Mouse (Mus musculus): Measurements from ENCODE around the gene Cacna1d. TPM values are rescaled to one million over a fixed set of nuclear protein-coding genes. Genes with fewer than 3 reads are reported as not detected.

Gene Cacna1d
- total RNA-seq, 4 experiments from 2014 or later: 45.2 to 48.8 (median 46.9) TPM

GRCm38 (mm10) chr14:30105551-30105950 is 385.7 kb downstream of the Cacna1d start:
- DNase-seq (ENCODE audit: low spot score in 2 of 2): no peak

- no peak for DNase-seq (ENCODE audit: low spot score in 2 of 2)
Measured at GRCm38 (mm10) chr14:30103946-30104536, 387.2 kb downstream of the Cacna1d start.

GRCm38 (mm10) chr14:30097239-30097638 is 394.0 kb downstream of the Cacna1d start:
- no peak for DNase-seq (ENCODE audit: low spot score in 2 of 2)

GRCm38 (mm10) chr14:30092426-30092825 is 398.8 kb downstream of the Cacna1d start:
- DNase-seq (ENCODE audit: low spot score in 2 of 2): no peak

- DNase-seq (ENCODE audit: low spot score in 2 of 2): no peak
Measured at GRCm38 (mm10) chr14:30092021-30092420, 399.2 kb downstream of the Cacna1d start.

- no peak for DNase-seq (ENCODE audit: low spot score in 2 of 2)
Measured at GRCm38 (mm10) chr14:30079729-30080128, 411.5 kb downstream of the Cacna1d start.

- no peak for DNase-seq (ENCODE audit: low spot score in 2 of 2)
Measured at GRCm38 (mm10) chr14:30078115-30078808, 413.0 kb downstream of the Cacna1d start.

- DNase-seq (ENCODE audit: low spot score in 2 of 2): no peak
Measured at GRCm38 (mm10) chr14:30075268-30075887, 415.9 kb downstream of the Cacna1d start.

GRCm38 (mm10) chr14:30068566-30068965 is 422.7 kb downstream of the Cacna1d start:
- DNase-seq (ENCODE audit: low spot score in 2 of 2): no peak

GRCm38 (mm10) chr14:30066752-30067151 is 424.5 kb downstream of the Cacna1d start:
- no peak for DNase-seq (ENCODE audit: low spot score in 2 of 2)

- DNase-seq (ENCODE audit: low spot score in 2 of 2): no peak
Measured at GRCm38 (mm10) chr14:30064864-30065263, 426.4 kb downstream of the Cacna1d start.

GRCm38 (mm10) chr14:30056031-30056766 is 435.1 kb downstream of the Cacna1d start:
- no peak for DNase-seq (ENCODE audit: low spot score in 2 of 2)

GRCm38 (mm10) chr14:30054922-30055321 is 436.3 kb downstream of the Cacna1d start:
- DNase-seq (ENCODE audit: low spot score in 2 of 2): no peak

GRCm38 (mm10) chr14:30050280-30050679 is 441.0 kb downstream of the Cacna1d start:
- no peak for DNase-seq (ENCODE audit: low spot score in 2 of 2)

- DNase-seq (ENCODE audit: low spot score in 2 of 2): no peak
Measured at GRCm38 (mm10) chr14:30048049-30048448, 443.2 kb downstream of the Cacna1d start.

- DNase-seq (ENCODE audit: low spot score in 2 of 2): no peak
Measured at GRCm38 (mm10) chr14:30046976-30047375, 444.3 kb downstream of the Cacna1d start.

- no peak for DNase-seq (ENCODE audit: low spot score in 2 of 2)
Measured at GRCm38 (mm10) chr14:30045704-30046220, 445.5 kb downstream of the Cacna1d start.

- no peak for DNase-seq (ENCODE audit: low spot score in 2 of 2)
Measured at GRCm38 (mm10) chr14:30045239-30045638, 446.0 kb downstream of the Cacna1d start.

- DNase-seq (ENCODE audit: low spot score in 2 of 2): no peak
Measured at GRCm38 (mm10) chr14:30043356-30043940, 447.8 kb downstream of the Cacna1d start.

GRCm38 (mm10) chr14:30041836-30042235 is 449.4 kb downstream of the Cacna1d start:
- no peak for DNase-seq (ENCODE audit: low spot score in 2 of 2)

GRCm38 (mm10) chr14:30039413-30039812 is 451.8 kb downstream of the Cacna1d start:
- no peak for DNase-seq (ENCODE audit: low spot score in 2 of 2)
